Mouse (Mus musculus): ENCODE results near the gene Nkd1. TPM values are rescaled to one million over a fixed set of nuclear protein-coding genes. Genes with fewer than 3 reads are reported as not detected.

Nkd1 gene
- polyA plus RNA-seq, 1 experiment: 143 TPM

GRCm38 (mm10) chr8:88529798-88530197 is 8.6 kb downstream of the Nkd1 start:
- Histone ChIP-seq H3K4me1 (ENCODE audit: control insufficient read depth, insufficient read depth, low read length) (peaks cover 32% of the 10 kb centered on the region), H3K4me3 (replicated peaks; ENCODE audit: extremely low read depth, low read depth, low read length) (no peak overlapping the region)
- 75% methylated on average over 4 of the region's 4 CpGs for WGBS
- DNase-seq: no peak
- TF ChIP-seq POLR2A (IDR thresholded peaks at IDR 0.05; ENCODE audit: borderline replicate concordance, extremely low read depth, low read depth, low read length) (no peak), CTCF (IDR thresholded peaks at IDR 0.05; ENCODE audit: insufficient read depth, low read length) (peak; percentile 27; the same call in 1 of the 2 replicates)

- TF ChIP-seq CTCF (IDR thresholded peaks at IDR 0.05; ENCODE audit: insufficient read depth, low read length): no peak
- TF ChIP-seq POLR2A (IDR thresholded peaks at IDR 0.05; ENCODE audit: borderline replicate concordance, extremely low read depth, low read depth, low read length): no peak
- H3K4me3 ChIP-seq (replicated peaks; ENCODE audit: extremely low read depth, low read depth, low read length): no peak overlapping the region
- 36% methylated on average over 2 of the region's 2 CpGs for WGBS
- peaks cover 29% of the 10 kb centered on the region for H3K4me1 ChIP-seq (ENCODE audit: control insufficient read depth, insufficient read depth, low read length)
- no peak for DNase-seq
Observed at GRCm38 (mm10) chr8:88537081-88537480, 15.9 kb downstream of the Nkd1 start.

- WGBS: 27% methylated on average over 19 of the region's 19 CpGs
- peak; percentile 62 for DNase-seq
- H3K4me3 ChIP-seq (replicated peaks; ENCODE audit: extremely low read depth, low read depth, low read length): no peak overlapping the region
- no peak for TF ChIP-seq CTCF (IDR thresholded peaks at IDR 0.05; ENCODE audit: insufficient read depth, low read length)
- TF ChIP-seq POLR2A (IDR thresholded peaks at IDR 0.05; ENCODE audit: borderline replicate concordance, extremely low read depth, low read depth, low read length): peak; percentile 16; the same call in 1 of the 2 replicates
- peaks cover 34% of the 10 kb centered on the region for H3K4me1 ChIP-seq (ENCODE audit: control insufficient read depth, insufficient read depth, low read length)
Observed at GRCm38 (mm10) chr8:88537998-88538975, 17.1 kb downstream of the Nkd1 start.

GRCm38 (mm10) chr8:88538976-88539371 is 17.8 kb downstream of the Nkd1 start:
- WGBS: 63% methylated on average over 7 of the region's 7 CpGs
- DNase-seq: no peak

GRCm38 (mm10) chr8:88539963-88540362 is 18.8 kb downstream of the Nkd1 start:
- peaks cover 34% of the 10 kb centered on the region for H3K4me1 ChIP-seq (ENCODE audit: control insufficient read depth, insufficient read depth, low read length)
- DNase-seq: no peak
- TF ChIP-seq POLR2A (IDR thresholded peaks at IDR 0.05; ENCODE audit: borderline replicate concordance, extremely low read depth, low read depth, low read length) (no peak), CTCF (IDR thresholded peaks at IDR 0.05; ENCODE audit: insufficient read depth, low read length) (peak; percentile 46; the same call in 1 of the 2 replicates)
- H3K4me3 ChIP-seq (replicated peaks; ENCODE audit: extremely low read depth, low read depth, low read length): no peak overlapping the region
- 58% methylated on average over 4 of the region's 4 CpGs for WGBS

More at GRCm38 (mm10) chr8:88538976-88539371, 17.8 kb downstream of the Nkd1 start:
- no peak for TF ChIP-seq POLR2A (IDR thresholded peaks at IDR 0.05; ENCODE audit: borderline replicate concordance, extremely low read depth, low read depth, low read length)
- no peak for TF ChIP-seq CTCF (IDR thresholded peaks at IDR 0.05; ENCODE audit: insufficient read depth, low read length)
- peaks cover 34% of the 10 kb centered on the region for H3K4me1 ChIP-seq (ENCODE audit: control insufficient read depth, insufficient read depth, low read length)
- H3K4me3 ChIP-seq (replicated peaks; ENCODE audit: extremely low read depth, low read depth, low read length): no peak overlapping the region

- 75% methylated on average over 9 of the region's 9 CpGs for WGBS
- TF ChIP-seq POLR2A (IDR thresholded peaks at IDR 0.05; ENCODE audit: borderline replicate concordance, extremely low read depth, low read depth, low read length): no peak
- TF ChIP-seq CTCF (IDR thresholded peaks at IDR 0.05; ENCODE audit: insufficient read depth, low read length): no peak
- DNase-seq: no peak
Observed at GRCm38 (mm10) chr8:88542596-88543213, 21.6 kb downstream of the Nkd1 start.

GRCm38 (mm10) chr8:88544677-88545076 is 23.5 kb downstream of the Nkd1 start:
- no peak for DNase-seq
- H3K4me3 ChIP-seq (replicated peaks; ENCODE audit: extremely low read depth, low read depth, low read length): no peak overlapping the region
- H3K4me1 ChIP-seq (ENCODE audit: control insufficient read depth, insufficient read depth, low read length): peaks cover 17% of the 10 kb centered on the region
- TF ChIP-seq CTCF (IDR thresholded peaks at IDR 0.05; ENCODE audit: insufficient read depth, low read length) (no peak), POLR2A (IDR thresholded peaks at IDR 0.05; ENCODE audit: borderline replicate concordance, extremely low read depth, low read depth, low read length) (no peak)
- 63% methylated on average over 4 of the region's 4 CpGs for WGBS

More at GRCm38 (mm10) chr8:88542596-88543213, 21.6 kb downstream of the Nkd1 start:
- peaks cover 27% of the 10 kb centered on the region for H3K4me1 ChIP-seq (ENCODE audit: control insufficient read depth, insufficient read depth, low read length)
- H3K4me3 ChIP-seq (replicated peaks; ENCODE audit: extremely low read depth, low read depth, low read length): no peak overlapping the region

- no peak for TF ChIP-seq CTCF (IDR thresholded peaks at IDR 0.05; ENCODE audit: insufficient read depth, low read length)
- Histone ChIP-seq H3K4me1 (ENCODE audit: control insufficient read depth, insufficient read depth, low read length) (peaks cover 10% of the 10 kb centered on the region), H3K4me3 (replicated peaks; ENCODE audit: extremely low read depth, low read depth, low read length) (no peak overlapping the region)
- no peak for DNase-seq
- 94% methylated on average over 7 of the region's 7 CpGs for WGBS
Observed at GRCm38 (mm10) chr8:88545441-88545840, 24.3 kb downstream of the Nkd1 start.

- no peak overlapping the region for H3K4me3 ChIP-seq (replicated peaks; ENCODE audit: extremely low read depth, low read depth, low read length)
- WGBS: 69% methylated on average over 18 of the region's 18 CpGs
- DNase-seq: no peak
- peaks cover 10% of the 10 kb centered on the region for H3K4me1 ChIP-seq (ENCODE audit: control insufficient read depth, insufficient read depth, low read length)
- no peak for TF ChIP-seq POLR2A (IDR thresholded peaks at IDR 0.05; ENCODE audit: borderline replicate concordance, extremely low read depth, low read depth, low read length)
- TF ChIP-seq CTCF (IDR thresholded peaks at IDR 0.05; ENCODE audit: insufficient read depth, low read length): no peak
Observed at GRCm38 (mm10) chr8:88546032-88546732, 25.0 kb downstream of the Nkd1 start.

Data from lung, adult 2 months (tissue).